Mouse (Mus musculus) myocyte (in vitro differentiated cells): ENCODE data around the gene Tesmin. TPM values are rescaled to one million over a fixed set of nuclear protein-coding genes. Genes with fewer than 3 reads are reported as not detected.
A peak's percentile ranks its signal among the peaks of the same experiment; 100 is the strongest.

Experiments
- H3K27me3 ChIP-seq: one replicate; pipeline ENCODE4 v1.6.1; 2011; ENCODE audit not compliant: control insufficient read depth, insufficient read depth, insufficient read length
- H3K36me3 ChIP-seq: one replicate; pipeline ENCODE4 v1.6.1; 2011; ENCODE audit not compliant: control insufficient read depth, insufficient read depth
- H3K4me2 ChIP-seq: one replicate; pipeline ENCODE4 v1.6.1; 2011; ENCODE audit warnings: low read depth, control low read depth
- H3K4me3 ChIP-seq: one replicate; pipeline ENCODE4 v1.5.1; 2011; ENCODE audit warnings: mild to moderate bottlenecking, control low read depth, moderate library complexity
- H3K79me2 ChIP-seq: one replicate; pipeline ENCODE4 v1.6.1; 2011; ENCODE audit not compliant: control insufficient read depth, insufficient read depth
- H3ac ChIP-seq: one replicate; pipeline ENCODE4 v1.6.1; 2011; ENCODE audit not compliant: control insufficient read depth, insufficient read length
- CEBPB ChIP-seq: IDR thresholded peaks from 2 replicates; pipeline ENCODE4 v1.6.1; 2011; ENCODE audit warnings: mild to moderate bottlenecking, moderate library complexity; ENCODE audit not compliant: poor library complexity, insufficient read depth, severe bottlenecking
- E2F4 ChIP-seq: IDR thresholded peaks from one replicate; pipeline ENCODE4 v1.6.1; 2011; ENCODE audit warnings: mild to moderate bottlenecking, control low read depth, moderate library complexity; ENCODE audit not compliant: insufficient read depth
- MYOD1 ChIP-seq, 3 experiments: IDR thresholded peaks; one replicate each; pipeline ENCODE4 v1.6.1; 2011; ENCODE audit warnings: control low read depth in 2 of 3, low read depth in 2 of 3, mild to moderate bottlenecking in 2 of 3, moderate library complexity in 1 of 3; ENCODE audit not compliant: insufficient read length in 2 of 3, control insufficient read depth in 1 of 3
- MYOG ChIP-seq, 3 experiments: IDR thresholded peaks; one replicate each; pipeline ENCODE4 v1.6.1; 2011; ENCODE audit warnings: control low read depth in 2 of 3, low read depth in 2 of 3, mild to moderate bottlenecking in 2 of 3; ENCODE audit not compliant: insufficient read length in 2 of 3, control insufficient read depth in 1 of 3, insufficient read depth in 1 of 3
- POLR2A ChIP-seq: IDR thresholded peaks from one replicate; pipeline ENCODE4 v1.6.1; 2011; ENCODE audit warnings: low read depth, mild to moderate bottlenecking, control low read depth, moderate library complexity; ENCODE audit not compliant: insufficient read length
- POLR2AphosphoS2 ChIP-seq: IDR thresholded peaks from one replicate; pipeline ENCODE4 v1.6.1; 2011; ENCODE audit warnings: low read depth, control low read depth; ENCODE audit not compliant: insufficient read length
- REST ChIP-seq: IDR thresholded peaks from one replicate; pipeline ENCODE4 v1.6.1; 2011; ENCODE audit warnings: mild to moderate bottlenecking, control low read depth, moderate library complexity; ENCODE audit not compliant: insufficient read depth, insufficient read length
- SRF ChIP-seq: IDR thresholded peaks from one replicate; pipeline ENCODE4 v1.6.1; 2011; ENCODE audit warnings: low read depth; ENCODE audit not compliant: control insufficient read depth, insufficient read length
- TCF12 ChIP-seq: IDR thresholded peaks from one replicate; pipeline ENCODE4 v1.6.1; 2011; ENCODE audit warnings: mild to moderate bottlenecking, control low read depth; ENCODE audit not compliant: poor library complexity, insufficient read depth, severe bottlenecking
- TCF3 ChIP-seq: IDR thresholded peaks from one replicate; pipeline ENCODE4 v1.6.1; 2011; ENCODE audit warnings: low read depth, control low read depth; ENCODE audit not compliant: insufficient read length
- USF1 ChIP-seq: IDR thresholded peaks from one replicate; pipeline ENCODE4 v1.6.1; 2011; ENCODE audit warnings: low read depth, mild to moderate bottlenecking, control low read depth, moderate library complexity
- polyA plus RNA-seq: library from polyadenylated mRNA; unstranded; fragments of >200 nt; fragmentation: generic; extraction: Trizol; gene quantifications from one replicate; pipeline ENCODE4 v1.2.1, GENCODE M21; 2012; ENCODE audit warnings: missing spikeins

Gene Tesmin
- polyA plus RNA-seq: 0.19 TPM

- no peaks in the 10 kb centered on the region for H3K27me3 ChIP-seq
- H3K4me3 ChIP-seq: no peak within 1 kb of the TSS
- no peaks in the 10 kb centered on the region for H3K79me2 ChIP-seq
- no peak for TF ChIP-seq USF1
- no peak for TF ChIP-seq TCF12
- TF ChIP-seq POLR2AphosphoS2: no peak
- no peak for TF ChIP-seq MYOD1 (IDR thresholded peaks at IDR 0.05; ENCODE audit: control insufficient read depth in 1 of 3, insufficient read length in 2 of 3, low read depth in 2 of 3)
- TF ChIP-seq REST: no peak
- TF ChIP-seq SRF: no peak
- no peak for TF ChIP-seq TCF3
- no peak within 1 kb of the TSS for H3K4me2 ChIP-seq
- no peak within 1 kb of the TSS for H3ac ChIP-seq
- H3K36me3 ChIP-seq: no peaks in the 10 kb centered on the region
Measured at GRCm38 (mm10) chr19:3388629-3389057, at the start of gene Tesmin. Gene Tesmin (plus strand): TSS chr19:3388857.

DNA sequence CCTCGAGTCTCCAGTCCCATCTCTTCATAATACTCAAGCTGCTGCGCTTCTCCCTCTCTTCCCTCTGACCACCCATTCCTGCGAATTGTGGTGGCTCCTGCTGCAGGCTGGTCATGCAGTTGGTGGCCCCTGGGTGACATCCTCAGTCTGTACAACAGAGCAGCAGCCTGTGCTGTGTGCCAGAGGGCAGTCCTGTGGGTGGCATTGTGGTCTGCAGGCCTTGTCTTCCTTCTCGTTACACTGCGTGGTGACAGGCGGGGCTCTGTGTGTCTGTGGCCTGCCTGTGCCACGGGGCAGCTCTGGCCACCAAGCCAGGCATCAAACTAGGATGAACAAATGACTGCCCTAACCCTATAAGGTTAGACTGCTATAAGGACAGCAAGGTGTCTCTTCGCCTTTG, 49.5 kb upstream of the Tesmin start:
- no peak overlapping the region for H3K4me2 ChIP-seq
- H3ac ChIP-seq: no peak overlapping the region
- H3K79me2 ChIP-seq: no peaks in the 10 kb centered on the region
- no peaks in the 10 kb centered on the region for H3K27me3 ChIP-seq
- peak in 1 of 3 experiments; percentile 62 for TF ChIP-seq MYOG (IDR thresholded peaks at IDR 0.05; ENCODE audit: control insufficient read depth in 1 of 3, insufficient read depth in 1 of 3, insufficient read length in 2 of 3, low read depth in 2 of 3)
- no peak for TF ChIP-seq E2F4
- no peak for TF ChIP-seq CEBPB
- TF ChIP-seq POLR2AphosphoS2: no peak
- TF ChIP-seq TCF12: no peak
- TF ChIP-seq POLR2A: no peak
- peak in 1 of 3 experiments; percentile 52 for TF ChIP-seq MYOD1 (IDR thresholded peaks at IDR 0.05; ENCODE audit: control insufficient read depth in 1 of 3, insufficient read length in 2 of 3, low read depth in 2 of 3)
- no peak for TF ChIP-seq USF1
- TF ChIP-seq SRF: no peak
- TF ChIP-seq REST: no peak
- no peak overlapping the region for H3K4me3 ChIP-seq
- H3K36me3 ChIP-seq: no peaks in the 10 kb centered on the region

DNA sequence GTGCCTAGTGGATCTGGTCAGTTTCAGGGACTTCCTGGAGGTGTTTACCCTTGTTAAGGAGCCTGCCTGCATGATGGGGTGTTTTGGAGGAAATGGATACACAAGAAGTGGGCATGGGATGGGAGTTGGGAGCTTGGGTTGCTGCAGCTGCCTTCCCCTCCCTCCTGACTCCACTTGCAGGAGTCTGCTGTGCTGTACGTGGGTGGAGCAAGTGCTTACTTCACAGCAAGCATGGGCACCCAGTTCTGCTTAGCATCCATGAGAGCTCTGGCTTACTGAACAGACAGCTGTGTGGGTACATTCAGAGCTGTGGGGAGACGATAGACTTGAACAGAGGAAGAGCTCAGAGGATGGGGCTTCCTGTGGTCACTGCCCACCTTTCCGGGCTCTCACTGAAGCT, 47.6 kb upstream of the Tesmin start:
- Histone ChIP-seq H3K36me3 (no peaks in the 10 kb centered on the region), H3ac (no peak overlapping the region), H3K4me3 (no peak overlapping the region), H3K79me2 (no peaks in the 10 kb centered on the region), H3K27me3 (no peaks in the 10 kb centered on the region), H3K4me2 (no peak overlapping the region)
- peak in 2 of 3 experiments; percentile 69 to 94 for TF ChIP-seq MYOD1 (IDR thresholded peaks at IDR 0.05; ENCODE audit: control insufficient read depth in 1 of 3, insufficient read length in 2 of 3, low read depth in 2 of 3)
- no peak for TF ChIP-seq E2F4
- TF ChIP-seq MYOG (IDR thresholded peaks at IDR 0.05; ENCODE audit: control insufficient read depth in 1 of 3, insufficient read depth in 1 of 3, insufficient read length in 2 of 3, low read depth in 2 of 3): peak in 2 of 3 experiments; percentile 57 to 88

GRCm38 (mm10) chr19:3343929-3344328, 44.7 kb upstream of the Tesmin start:
- Histone ChIP-seq H3K4me3 (no peak overlapping the region), H3ac (no peak overlapping the region), H3K27me3 (no peaks in the 10 kb centered on the region), H3K4me2 (no peak overlapping the region), H3K36me3 (no peaks in the 10 kb centered on the region), H3K79me2 (no peaks in the 10 kb centered on the region)
- no peak for TF ChIP-seq TCF3
- TF ChIP-seq MYOD1 (IDR thresholded peaks at IDR 0.05; ENCODE audit: control insufficient read depth in 1 of 3, insufficient read length in 2 of 3, low read depth in 2 of 3): no peak
- no peak for TF ChIP-seq SRF
- no peak for TF ChIP-seq MYOG (IDR thresholded peaks at IDR 0.05; ENCODE audit: control insufficient read depth in 1 of 3, insufficient read depth in 1 of 3, insufficient read length in 2 of 3, low read depth in 2 of 3)
- TF ChIP-seq USF1: no peak
- TF ChIP-seq POLR2A: no peak
- TF ChIP-seq TCF12: no peak
- no peak for TF ChIP-seq POLR2AphosphoS2

DNA sequence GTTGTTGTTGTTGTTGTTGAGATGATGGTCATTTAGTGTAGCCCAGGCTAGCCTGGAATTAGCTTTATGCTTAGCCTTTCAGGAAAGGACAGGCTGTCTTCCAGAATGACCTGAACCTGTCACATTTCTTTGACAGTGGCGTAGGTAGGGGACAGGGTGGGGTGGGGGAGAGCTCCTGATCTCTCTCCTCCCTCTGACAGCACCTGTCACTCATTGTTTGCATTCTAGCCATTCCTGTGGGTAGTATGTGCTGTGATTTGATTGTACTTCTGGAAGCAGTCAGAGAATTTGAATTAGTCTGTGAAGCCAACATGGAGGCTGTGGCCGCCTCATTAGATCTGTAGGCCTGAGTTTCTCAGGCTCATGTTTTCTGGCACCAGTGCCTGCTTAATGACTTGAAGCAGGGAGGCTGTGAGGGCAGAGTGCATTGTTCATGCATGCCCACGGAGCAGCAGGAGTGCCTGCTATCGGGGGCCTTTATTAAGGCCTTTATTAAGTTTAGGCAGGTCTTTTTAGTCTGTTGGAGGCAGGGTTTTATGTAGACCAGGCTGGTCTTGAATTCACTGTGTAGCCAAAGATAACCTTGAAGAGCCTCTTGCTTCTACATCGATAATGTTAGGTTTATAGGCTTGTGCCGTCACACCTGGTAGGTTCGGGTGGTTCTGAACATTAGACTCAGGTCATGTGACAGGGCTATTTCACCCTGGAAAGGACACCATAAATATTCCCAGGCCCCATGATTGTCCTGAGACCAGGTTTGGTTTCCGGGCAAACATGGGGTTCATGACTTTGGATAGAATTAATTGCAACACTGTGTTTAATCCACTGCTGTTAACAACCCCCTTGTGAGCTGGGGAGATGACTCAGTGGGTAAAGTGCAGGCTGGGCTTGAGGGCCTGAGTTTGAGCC, 43.8 kb upstream of the Tesmin start:
- no peak overlapping the region for H3ac ChIP-seq
- H3K79me2 ChIP-seq: no peaks in the 10 kb centered on the region
- no peaks in the 10 kb centered on the region for H3K36me3 ChIP-seq
- H3K4me2 ChIP-seq: peak overlapping the region; percentile 18
- TF ChIP-seq E2F4 (no peak), MYOG (IDR thresholded peaks at IDR 0.05; ENCODE audit: control insufficient read depth in 1 of 3, insufficient read depth in 1 of 3, insufficient read length in 2 of 3, low read depth in 2 of 3) (peak in 2 of 3 experiments; percentile 28 to 61), MYOD1 (IDR thresholded peaks at IDR 0.05; ENCODE audit: control insufficient read depth in 1 of 3, insufficient read length in 2 of 3, low read depth in 2 of 3) (peak in 1 of 3 experiments; percentile 85)
- H3K27me3 ChIP-seq: no peaks in the 10 kb centered on the region
- H3K4me3 ChIP-seq: no peak overlapping the region
